Mouse (Mus musculus) liver, embryonic 12.5 days (tissue): ENCODE results near the gene Raph1. TPM values are rescaled to one million over a fixed set of nuclear protein-coding genes. Genes with fewer than 3 reads are reported as not detected.
"Not testable (repeated sequence)": the region's sequence is repeated elsewhere in the genome, so short reads cannot be mapped to it uniquely, and the experiment has no call there.

Source experiments
- ATAC-seq: fragments of 200-750 bp; cut with Nextera tagmentation; 2 replicates; pipeline ENCODE4 v1.8.0; 2017; ENCODE audit warnings: moderate number of reproducible peaks, mild to moderate bottlenecking, moderate library complexity
- H3K27ac ChIP-seq: fragments of 300-500 bp; sonication (generic); 2 replicates; pipeline ENCODE4 v1.5.1; 2016; ENCODE audit warnings: mild to moderate bottlenecking
- H3K27me3 ChIP-seq: fragments of 300-500 bp; sonication (generic); replicated peaks from 2 replicates; pipeline ENCODE4 v1.6.1; 2016; ENCODE audit warnings: mild to moderate bottlenecking, moderate library complexity
- H3K36me3 ChIP-seq: fragments of 300-500 bp; sonication (generic); 2 replicates; pipeline ENCODE4 v1.6.1; 2016; ENCODE audit warnings: mild to moderate bottlenecking, moderate library complexity
- H3K4me1 ChIP-seq: fragments of 300-500 bp; sonication (generic); 2 replicates; pipeline ENCODE4 v1.6.1; 2016
- H3K4me2 ChIP-seq: fragments of 300-500 bp; sonication (generic); 2 replicates; pipeline ENCODE4 v1.6.1; 2016; ENCODE audit warnings: mild to moderate bottlenecking, moderate library complexity
- H3K4me3 ChIP-seq: fragments of 300-500 bp; sonication (generic); 2 replicates; pipeline ENCODE4 v1.5.1; 2016; ENCODE audit warnings: mild to moderate bottlenecking, moderate library complexity
- H3K9ac ChIP-seq: fragments of 300-500 bp; sonication (generic); 2 replicates; pipeline ENCODE4 v1.6.1; 2016; ENCODE audit warnings: mild to moderate bottlenecking, moderate library complexity
- H3K9me3 ChIP-seq: fragments of 300-500 bp; sonication (generic); replicated peaks from 2 replicates; pipeline ENCODE4 v1.6.1; 2016; ENCODE audit warnings: mild to moderate bottlenecking, moderate library complexity
- WGBS: fragments of 180-500 bp; shearing (Covaris S2); methylation state at CpG from one replicate; pipeline ENCODE4 v1.1.7; 2016; ENCODE audit not compliant: insufficient replicate concordance; 5-methylcytosine and 5-hydroxymethylcytosine counted together
- microRNA-seq: library from miRNA; unstranded; fragments of <30 nt; microRNA quantifications from one replicate; pipeline ENCODE4, GENCODE M21; 2017
- polyA plus RNA-seq: library from polyadenylated mRNA; unstranded; fragments of >200 nt; fragmentation: Nextera tagmentation; extraction: Ambion mirVana; gene quantifications from 2 replicates; pipeline ENCODE4 v1.2.1, GENCODE M21; 2016

The Raph1 gene
- polyA plus RNA-seq, 1 experiment from 2014 or later, result 51.3 TPM

DNA sequence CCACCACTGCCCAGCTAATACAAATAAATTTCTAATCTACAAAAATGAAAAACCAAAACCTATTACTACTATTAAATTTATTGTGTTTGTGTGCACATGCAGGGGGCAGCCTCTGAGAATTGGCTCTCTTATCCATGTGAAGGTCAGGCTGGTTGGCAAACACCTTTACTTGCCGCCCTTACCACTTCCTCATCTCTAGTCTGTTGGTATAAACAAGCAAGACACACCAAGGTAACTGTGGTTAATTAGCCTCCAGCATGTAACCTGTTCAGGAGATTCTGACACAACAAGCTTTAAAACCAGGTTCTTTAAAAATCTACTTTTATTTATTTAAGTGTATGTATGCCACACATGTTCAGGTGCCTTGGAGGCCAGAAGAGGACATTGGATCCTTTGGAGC lies 84.0 kb downstream of the Raph1 start:
- Histone ChIP-seq H3K4me2 (no peak overlapping the region), H3K9ac (no peak overlapping the region), H3K27ac (no peak overlapping the region), H3K4me1 (no peaks in the 10 kb centered on the region), H3K9me3 (no peaks in the 10 kb centered on the region), H3K27me3 (no peaks in the 10 kb centered on the region), H3K36me3 (peaks cover 15% of the 10 kb centered on the region), H3K4me3 (no peak overlapping the region)
- no peak for ATAC-seq
- 52% methylated on average over 1 of the region's 1 CpGs for WGBS

DNA sequence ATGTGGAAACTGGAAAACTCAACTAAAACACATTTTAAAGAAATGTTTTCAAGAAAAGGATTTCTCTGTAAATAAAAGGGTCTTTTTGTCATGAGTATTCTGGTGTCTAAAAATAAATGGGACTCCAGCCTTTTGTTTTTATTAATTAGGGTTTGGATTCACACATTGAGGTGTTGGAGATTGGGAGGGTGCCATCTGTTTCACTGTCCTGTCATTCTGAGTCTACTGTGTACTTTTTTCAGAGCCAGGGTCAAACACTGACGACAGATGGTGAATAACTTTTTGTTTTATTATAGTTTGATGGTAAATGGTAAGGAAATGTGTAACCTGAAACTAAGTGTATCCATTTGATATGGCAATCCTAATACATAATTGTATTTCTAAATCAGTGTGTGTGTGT lies 85.3 kb downstream of the Raph1 start:
- no peak for ATAC-seq
- Histone ChIP-seq H3K4me3 (no peak overlapping the region), H3K4me2 (no peak overlapping the region), H3K27me3 (no peaks in the 10 kb centered on the region), H3K4me1 (no peaks in the 10 kb centered on the region), H3K36me3 (peaks cover 9% of the 10 kb centered on the region; the same call in 1 of the 2 replicates), H3K9me3 (no peaks in the 10 kb centered on the region), H3K27ac (no peak overlapping the region), H3K9ac (no peak overlapping the region)
- 73% methylated on average over 1 of the region's 1 CpGs for WGBS

DNA sequence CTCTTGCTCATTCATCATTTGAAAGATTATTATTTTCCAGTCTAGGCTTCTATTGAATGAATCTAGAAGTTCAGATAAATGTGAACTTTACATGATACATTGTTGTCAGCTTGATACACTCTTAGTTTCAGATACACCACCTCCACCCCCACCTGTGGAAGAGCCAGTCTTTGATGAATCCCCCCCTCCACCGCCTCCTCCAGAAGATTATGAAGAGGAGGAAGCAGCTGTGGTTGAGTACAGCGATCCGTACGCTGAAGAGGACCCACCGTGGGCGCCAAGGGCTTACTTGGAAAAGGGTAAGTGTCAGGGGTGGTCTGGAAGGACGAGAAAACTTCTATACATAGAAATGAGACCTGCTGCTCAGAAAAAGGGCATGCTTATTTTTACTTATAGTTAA lies 96.4 kb downstream of the Raph1 start:
- H3K9ac ChIP-seq, result no peak overlapping the region
- H3K4me2 ChIP-seq, result no peak overlapping the region
- no peak overlapping the region for H3K27ac ChIP-seq
- no peak for ATAC-seq
- 67% methylated on average over 7 of the region's 7 CpGs for WGBS
- H3K4me3 ChIP-seq, result no peak overlapping the region
- no peaks in the 10 kb centered on the region for H3K9me3 ChIP-seq
- no peaks in the 10 kb centered on the region for H3K27me3 ChIP-seq
- peaks cover 10% of the 10 kb centered on the region for H3K4me1 ChIP-seq
- H3K36me3 ChIP-seq, result peaks cover 19% of the 10 kb centered on the region

DNA sequence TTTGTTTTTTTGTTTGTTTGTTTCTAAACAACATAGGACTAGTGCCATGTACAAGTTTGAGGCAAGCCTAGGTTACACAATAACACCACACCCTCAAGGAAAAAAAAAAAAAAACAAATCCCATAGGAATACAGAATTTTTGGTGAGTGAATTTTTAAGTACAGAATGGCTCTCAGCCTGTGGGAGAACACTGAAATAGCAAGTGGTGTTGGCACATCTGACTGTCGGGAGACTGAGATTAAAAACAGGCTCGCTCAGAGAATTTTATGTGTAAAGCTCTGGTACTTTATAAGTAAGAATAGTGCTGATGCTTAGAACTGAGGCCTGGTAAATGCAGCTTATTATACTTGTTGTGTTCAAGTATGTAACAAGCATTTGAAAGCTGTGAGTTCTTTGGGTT lies 97.4 kb downstream of the Raph1 start:
- no peak overlapping the region for H3K4me3 ChIP-seq
- no peaks in the 10 kb centered on the region for H3K27me3 ChIP-seq
- no peak overlapping the region for H3K9ac ChIP-seq
- WGBS, result 75% methylated on average over 2 of the region's 2 CpGs
- no peak overlapping the region for H3K27ac ChIP-seq
- no peak overlapping the region for H3K4me2 ChIP-seq
- H3K9me3 ChIP-seq, result no peaks in the 10 kb centered on the region
- ATAC-seq, result no peak
- H3K36me3 ChIP-seq, result peaks cover 23% of the 10 kb centered on the region
- peaks cover 10% of the 10 kb centered on the region for H3K4me1 ChIP-seq

DNA sequence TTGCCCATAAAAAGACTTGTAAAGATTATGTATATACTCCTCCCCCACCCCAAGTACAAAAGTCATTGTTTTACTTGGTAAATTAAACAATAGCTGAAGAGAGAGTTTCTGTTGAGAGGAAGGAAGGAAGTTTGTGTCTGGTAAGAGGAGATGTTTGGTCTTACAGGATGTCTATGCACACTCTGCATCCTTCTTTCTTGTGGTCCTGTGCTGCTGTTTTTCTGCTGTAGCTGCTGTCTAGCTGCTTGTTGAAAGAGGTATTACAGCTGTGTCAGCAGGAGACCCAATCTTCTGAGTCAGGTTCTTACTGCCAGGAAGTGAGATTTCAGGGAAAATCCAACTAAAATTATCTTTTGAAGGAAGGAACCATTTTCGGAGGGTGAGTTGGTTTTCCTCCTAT lies 106.3 kb downstream of the Raph1 start:
- Histone ChIP-seq H3K36me3 (peaks cover 11% of the 10 kb centered on the region), H3K9ac (no peak overlapping the region), H3K4me1 (no peaks in the 10 kb centered on the region), H3K4me2 (no peak overlapping the region), H3K4me3 (no peak overlapping the region), H3K27ac (no peak overlapping the region), H3K9me3 (no peaks in the 10 kb centered on the region), H3K27me3 (no peaks in the 10 kb centered on the region)
- WGBS, result 46% methylated on average over 1 of the region's 1 CpGs
- ATAC-seq, result no peak

DNA sequence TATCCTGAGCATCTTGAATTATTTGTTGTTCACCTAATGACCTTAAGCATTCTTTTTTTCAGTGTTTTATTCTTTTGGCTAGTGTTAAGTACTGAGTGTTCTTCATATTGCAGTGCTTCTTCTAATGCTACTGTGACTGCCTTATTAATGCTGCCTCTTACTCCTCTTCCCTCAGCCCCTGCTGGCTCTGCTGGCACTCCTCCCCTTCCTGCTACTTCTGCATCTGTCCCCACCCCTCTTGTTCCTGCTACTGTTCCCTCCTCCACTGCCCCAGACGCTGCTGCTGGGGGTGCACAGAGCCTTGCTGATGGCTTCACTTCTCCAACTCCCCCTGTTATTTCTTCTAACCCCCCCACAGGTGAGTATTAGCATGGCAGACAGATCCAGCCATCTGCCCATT lies 117.0 kb downstream of the Raph1 start:
- no peak for ATAC-seq
- 6% methylated on average over 1 of the region's 1 CpGs for WGBS
- H3K9ac ChIP-seq, result no peak overlapping the region
- no peaks in the 10 kb centered on the region for H3K27me3 ChIP-seq
- peaks cover 12% of the 10 kb centered on the region for H3K36me3 ChIP-seq
- no peaks in the 10 kb centered on the region for H3K9me3 ChIP-seq
- no peaks in the 10 kb centered on the region for H3K4me1 ChIP-seq
- H3K27ac ChIP-seq, result no peak overlapping the region
- H3K4me3 ChIP-seq, result no peak overlapping the region
- H3K4me2 ChIP-seq, result no peak overlapping the region

DNA sequence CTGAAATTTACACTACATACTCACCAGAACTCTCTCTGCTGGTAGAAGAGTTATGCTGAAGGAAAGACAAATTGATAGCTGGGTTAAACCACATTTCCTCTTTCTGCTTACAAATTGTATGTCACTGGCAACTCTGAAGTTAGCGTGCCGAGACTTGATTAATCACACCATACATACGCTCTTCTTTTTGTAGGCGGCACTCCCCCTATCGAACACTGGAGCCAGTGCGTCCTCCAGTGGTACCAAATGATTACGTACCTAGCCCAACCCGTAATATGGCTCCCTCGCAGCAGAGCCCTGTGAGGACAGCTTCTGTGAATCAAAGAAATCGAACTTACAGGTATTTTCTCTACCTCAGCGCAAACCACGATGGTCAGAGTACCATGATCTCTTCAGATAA lies 119.8 kb downstream of the Raph1 start:
- H3K9ac ChIP-seq, result no peak overlapping the region
- H3K4me2 ChIP-seq, result no peak overlapping the region
- no peaks in the 10 kb centered on the region for H3K9me3 ChIP-seq
- H3K4me1 ChIP-seq, result no peaks in the 10 kb centered on the region
- no peak overlapping the region for H3K27ac ChIP-seq
- no peaks in the 10 kb centered on the region for H3K27me3 ChIP-seq
- ATAC-seq, result no peak
- peaks cover 7% of the 10 kb centered on the region for H3K36me3 ChIP-seq
- H3K4me3 ChIP-seq, result no peak overlapping the region
- WGBS, result 57% methylated on average over 12 of the region's 12 CpGs

DNA sequence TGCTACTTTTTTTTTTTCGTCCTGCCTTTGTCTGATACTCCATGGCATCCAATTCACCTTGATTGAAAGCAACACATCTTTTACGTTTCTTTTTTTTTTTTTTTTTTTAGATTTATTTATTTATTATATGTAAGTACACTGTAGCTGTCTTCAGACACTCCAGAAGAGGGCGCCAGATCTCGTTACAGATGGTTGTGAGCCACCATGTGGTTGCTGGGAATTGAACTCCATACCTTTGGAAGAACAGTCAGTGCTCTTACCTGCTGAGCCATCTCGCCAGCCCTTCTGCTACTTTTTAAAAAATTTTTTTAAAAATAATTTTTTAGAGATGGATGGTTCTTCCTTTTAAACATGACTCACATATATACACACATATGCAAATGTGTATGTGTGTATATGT lies 125.5 kb downstream of the Raph1 start:
- H3K27me3 ChIP-seq, H3K36me3 ChIP-seq, H3K4me3 ChIP-seq, H3K9me3 ChIP-seq, H3K27ac ChIP-seq, H3K4me2 ChIP-seq, ATAC-seq, H3K9ac ChIP-seq, H3K4me1 ChIP-seq: not testable (repeated sequence)
- 63% methylated on average over 5 of the region's 5 CpGs for WGBS

DNA sequence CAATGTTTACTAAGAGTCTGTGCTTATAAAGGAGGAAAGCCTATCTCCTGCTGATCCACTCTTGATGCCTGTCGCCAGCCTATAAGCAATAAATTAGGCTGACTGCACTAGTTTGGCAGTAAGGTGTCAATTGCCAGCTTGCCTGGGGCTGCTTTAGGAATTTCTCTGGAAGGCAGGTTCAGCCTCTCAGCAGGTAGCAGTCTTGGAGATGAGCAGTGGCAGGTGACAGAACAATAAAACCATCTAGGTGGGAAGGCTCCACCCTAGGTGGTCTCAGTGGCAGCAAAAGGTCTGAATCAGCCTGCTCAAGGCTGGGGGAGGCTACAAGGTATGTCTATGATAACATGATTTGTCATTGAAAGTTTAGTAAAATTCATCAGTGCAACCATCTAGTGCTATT lies 134.4 kb downstream of the Raph1 start:
- Histone ChIP-seq H3K4me2 (no peak overlapping the region), H3K4me3 (no peak overlapping the region), H3K36me3 (peaks cover 3% of the 10 kb centered on the region; the same call in 1 of the 2 replicates), H3K27me3 (no peaks in the 10 kb centered on the region), H3K9ac (no peak overlapping the region), H3K9me3 (no peaks in the 10 kb centered on the region), H3K4me1 (no peaks in the 10 kb centered on the region), H3K27ac (no peak overlapping the region)
- WGBS, result 69% methylated on average over 1 of the region's 1 CpGs
- ATAC-seq, result no peak

Small RNAs within 50 kb of the gene (microRNA-seq; reads per million reads assigned to microRNA genes)
- not detected for gene Gm23762

Other genes starting within 250 kb of the Raph1 start
- gene Cyp20a1, start 223.8 kb downstream of the Raph1 start, polyA plus RNA-seq, result 22.4 and 23.7 TPM in 2 replicates
- gene Abi2, start 157.5 kb downstream of the Raph1 start, polyA plus RNA-seq, result 8.5 and 9.9 TPM in 2 replicates
- 0.04 and 0.12 TPM in 2 replicates for gene Cd28, start 149.7 kb upstream of the Raph1 start, polyA plus RNA-seq